Mouse (Mus musculus) CH12.LX (cell line): ENCODE measurements around the gene Foxk1.

Experiments used
- EP300 ChIP-seq: IDR thresholded peaks from 2 replicates; pipeline ENCODE4 v1.6.1; 2011; ENCODE audit warnings: low read length, improper control_type of control experiment
- JUND ChIP-seq: conservative IDR thresholded peaks from 2 replicates; pipeline ENCODE4 v1.6.1; 2011; ENCODE audit warnings: low read depth, low read length, improper control_type of control experiment
- TBP ChIP-seq: conservative IDR thresholded peaks from 2 replicates; pipeline ENCODE4 v1.6.1; 2011; ENCODE audit warnings: low read depth, low read length, improper control_type of control experiment
- USF1 ChIP-seq: IDR thresholded peaks from 2 replicates; pipeline ENCODE4 v1.6.1; 2014; ENCODE audit warnings: low read depth, mild to moderate bottlenecking, inconsistent platforms, low read length, improper control_type of control experiment
- ZMIZ1 ChIP-seq: IDR thresholded peaks from 2 replicates; pipeline ENCODE4 v1.6.1; 2012; ENCODE audit warnings: low read depth, mild to moderate bottlenecking, inconsistent platforms, low read length, improper control_type of control experiment

GRCm38 (mm10) chr5:142420920-142421319 lies 19.6 kb downstream of the Foxk1 start:
- TF ChIP-seq TBP (no peak), EP300 (no peak), ZMIZ1 (no peak), JUND (no peak), USF1 (no peak)
